Mouse (Mus musculus): ENCODE measurements at regions not wholly inside any gene's neighbourhood (a gene's known extent, or its start where the extent isn't known, plus 50 kb on each side); places are given as distances from the start of the nearest gene placed in this dataset.

GRCm38 (mm10) chr3:137226151-137226550, 114.7 kb upstream of the Emcn start:
- no peak for ATAC-seq (ENCODE audit: low FRiP score)
- 100% methylated on average over 1 of the region's 1 CpGs for WGBS
- no peaks in the 10 kb centered on the region for H3K36me3 ChIP-seq (ENCODE audit: control insufficient read depth, insufficient read depth, low read length)

GRCm38 (mm10) chr3:137227122-137227838, 113.6 kb upstream of the Emcn start:
- Histone ChIP-seq H3K36me3 (ENCODE audit: control insufficient read depth, insufficient read depth, low read length) (no peaks in the 10 kb centered on the region), H3K9me3 (ENCODE audit: control insufficient read depth, low read length) (no peaks in the 10 kb centered on the region), H3K27me3 (ENCODE audit: control insufficient read depth, insufficient read depth, low read length) (no peaks in the 10 kb centered on the region), H3K27ac (ENCODE audit: low read depth, low read length) (no peak overlapping the region), H3K4me2 (replicated peaks; ENCODE audit: low read depth, low read length) (no peak overlapping the region), H3K4me1 (replicated peaks; ENCODE audit: control insufficient read depth, insufficient read depth, low read length) (no peaks in the 10 kb centered on the region), H3K9ac (ENCODE audit: low read depth, low read length) (no peak overlapping the region), H3K4me3 (ENCODE audit: low read depth, low read length) (no peak overlapping the region)
- DNase-seq (ENCODE audit: low spot score): no peak
- ATAC-seq (ENCODE audit: low FRiP score): no peak
- 88% methylated on average over 5 of the region's 5 CpGs for WGBS

More at GRCm38 (mm10) chr3:137226151-137226550, 114.7 kb upstream of the Emcn start:
- no peak overlapping the region for H3K9ac ChIP-seq (ENCODE audit: low read depth, low read length)
- H3K4me3 ChIP-seq (ENCODE audit: low read depth, low read length): no peak overlapping the region
- DNase-seq (ENCODE audit: low spot score): no peak
- no peaks in the 10 kb centered on the region for H3K27me3 ChIP-seq (ENCODE audit: control insufficient read depth, insufficient read depth, low read length)
- no peaks in the 10 kb centered on the region for H3K4me1 ChIP-seq (replicated peaks; ENCODE audit: control insufficient read depth, insufficient read depth, low read length)
- H3K9me3 ChIP-seq (ENCODE audit: control insufficient read depth, low read length): no peaks in the 10 kb centered on the region
- H3K27ac ChIP-seq (ENCODE audit: low read depth, low read length): no peak overlapping the region
- no peak overlapping the region for H3K4me2 ChIP-seq (replicated peaks; ENCODE audit: low read depth, low read length)

- Histone ChIP-seq H3K4me3 (ENCODE audit: low read depth, low read length) (no peak overlapping the region), H3K27ac (ENCODE audit: low read depth, low read length) (no peak overlapping the region), H3K9ac (ENCODE audit: low read depth, low read length) (no peak overlapping the region), H3K36me3 (ENCODE audit: control insufficient read depth, insufficient read depth, low read length) (no peaks in the 10 kb centered on the region), H3K4me1 (replicated peaks; ENCODE audit: control insufficient read depth, insufficient read depth, low read length) (no peaks in the 10 kb centered on the region), H3K27me3 (ENCODE audit: control insufficient read depth, insufficient read depth, low read length) (no peaks in the 10 kb centered on the region), H3K4me2 (replicated peaks; ENCODE audit: low read depth, low read length) (no peak overlapping the region), H3K9me3 (ENCODE audit: control insufficient read depth, low read length) (no peaks in the 10 kb centered on the region)
- ATAC-seq (ENCODE audit: low FRiP score): no peak
- WGBS: 86% methylated on average over 5 of the region's 5 CpGs
- DNase-seq (ENCODE audit: low spot score): no peak
These were observed 112.5 kb upstream of the Emcn start for GRCm38 (mm10) chr3:137228416-137228815.

GRCm38 (mm10) chr3:137242877-137243276, 98.0 kb upstream of the Emcn start:
- H3K9ac ChIP-seq (ENCODE audit: low read depth, low read length): no peak overlapping the region
- no peaks in the 10 kb centered on the region for H3K27me3 ChIP-seq (ENCODE audit: control insufficient read depth, insufficient read depth, low read length)
- WGBS: 96% methylated on average over 1 of the region's 1 CpGs
- no peaks in the 10 kb centered on the region for H3K36me3 ChIP-seq (ENCODE audit: control insufficient read depth, insufficient read depth, low read length)
- no peaks in the 10 kb centered on the region for H3K9me3 ChIP-seq (ENCODE audit: control insufficient read depth, low read length)
- no peaks in the 10 kb centered on the region for H3K4me1 ChIP-seq (replicated peaks; ENCODE audit: control insufficient read depth, insufficient read depth, low read length)
- no peak overlapping the region for H3K4me3 ChIP-seq (ENCODE audit: low read depth, low read length)
- no peak overlapping the region for H3K27ac ChIP-seq (ENCODE audit: low read depth, low read length)
- DNase-seq (ENCODE audit: low spot score): no peak
- H3K4me2 ChIP-seq (replicated peaks; ENCODE audit: low read depth, low read length): no peak overlapping the region
- ATAC-seq (ENCODE audit: low FRiP score): no peak

GRCm38 (mm10) chr3:137263907-137264306, 77.0 kb upstream of the Emcn start:
- ATAC-seq (ENCODE audit: low FRiP score) (no peak), DNase-seq (ENCODE audit: low spot score) (no peak)
- H3K27me3 ChIP-seq (ENCODE audit: control insufficient read depth, insufficient read depth, low read length): no peaks in the 10 kb centered on the region
- H3K4me2 ChIP-seq (replicated peaks; ENCODE audit: low read depth, low read length): no peak overlapping the region
- H3K36me3 ChIP-seq (ENCODE audit: control insufficient read depth, insufficient read depth, low read length): no peaks in the 10 kb centered on the region
- H3K27ac ChIP-seq (ENCODE audit: low read depth, low read length): no peak overlapping the region
- no peak overlapping the region for H3K4me3 ChIP-seq (ENCODE audit: low read depth, low read length)
- no peak overlapping the region for H3K9ac ChIP-seq (ENCODE audit: low read depth, low read length)
- H3K9me3 ChIP-seq (ENCODE audit: control insufficient read depth, low read length): no peaks in the 10 kb centered on the region
- no peaks in the 10 kb centered on the region for H3K4me1 ChIP-seq (replicated peaks; ENCODE audit: control insufficient read depth, insufficient read depth, low read length)
- WGBS: 90% methylated on average over 4 of the region's 4 CpGs

- no peak overlapping the region for H3K4me2 ChIP-seq (replicated peaks; ENCODE audit: low read depth, low read length)
- ATAC-seq (ENCODE audit: low FRiP score) (no peak), DNase-seq (ENCODE audit: low spot score) (no peak)
- no peaks in the 10 kb centered on the region for H3K4me1 ChIP-seq (replicated peaks; ENCODE audit: control insufficient read depth, insufficient read depth, low read length)
- H3K27ac ChIP-seq (ENCODE audit: low read depth, low read length): no peak overlapping the region
- no peak overlapping the region for H3K9ac ChIP-seq (ENCODE audit: low read depth, low read length)
- no peaks in the 10 kb centered on the region for H3K9me3 ChIP-seq (ENCODE audit: control insufficient read depth, low read length)
- no peaks in the 10 kb centered on the region for H3K27me3 ChIP-seq (ENCODE audit: control insufficient read depth, insufficient read depth, low read length)
- H3K4me3 ChIP-seq (ENCODE audit: low read depth, low read length): no peak overlapping the region
- 84% methylated on average over 1 of the region's 1 CpGs for WGBS
- H3K36me3 ChIP-seq (ENCODE audit: control insufficient read depth, insufficient read depth, low read length): no peaks in the 10 kb centered on the region
These were observed 73.1 kb upstream of the Emcn start for GRCm38 (mm10) chr3:137267752-137268151.

- Histone ChIP-seq H3K9ac (ENCODE audit: low read depth, low read length) (no peak overlapping the region), H3K27me3 (ENCODE audit: control insufficient read depth, insufficient read depth, low read length) (no peaks in the 10 kb centered on the region), H3K4me1 (replicated peaks; ENCODE audit: control insufficient read depth, insufficient read depth, low read length) (no peaks in the 10 kb centered on the region), H3K4me2 (replicated peaks; ENCODE audit: low read depth, low read length) (no peak overlapping the region), H3K4me3 (ENCODE audit: low read depth, low read length) (no peak overlapping the region), H3K36me3 (ENCODE audit: control insufficient read depth, insufficient read depth, low read length) (no peaks in the 10 kb centered on the region), H3K9me3 (ENCODE audit: control insufficient read depth, low read length) (no peaks in the 10 kb centered on the region), H3K27ac (ENCODE audit: low read depth, low read length) (no peak overlapping the region)
- ATAC-seq (ENCODE audit: low FRiP score): no peak
- no peak for DNase-seq (ENCODE audit: low spot score)
- 79% methylated on average over 8 of the region's 8 CpGs for WGBS
These were observed 65.4 kb upstream of the Emcn start for GRCm38 (mm10) chr3:137275444-137275843.

GRCm38 (mm10) chr3:137279284-137279683, 61.6 kb upstream of the Emcn start:
- Histone ChIP-seq H3K9me3 (ENCODE audit: control insufficient read depth, low read length) (no peaks in the 10 kb centered on the region), H3K36me3 (ENCODE audit: control insufficient read depth, insufficient read depth, low read length) (no peaks in the 10 kb centered on the region), H3K4me3 (ENCODE audit: low read depth, low read length) (no peak overlapping the region), H3K4me2 (replicated peaks; ENCODE audit: low read depth, low read length) (no peak overlapping the region), H3K9ac (ENCODE audit: low read depth, low read length) (no peak overlapping the region), H3K27me3 (ENCODE audit: control insufficient read depth, insufficient read depth, low read length) (no peaks in the 10 kb centered on the region), H3K27ac (ENCODE audit: low read depth, low read length) (no peak overlapping the region), H3K4me1 (replicated peaks; ENCODE audit: control insufficient read depth, insufficient read depth, low read length) (no peaks in the 10 kb centered on the region)
- 90% methylated on average over 1 of the region's 1 CpGs for WGBS
- DNase-seq (ENCODE audit: low spot score): no peak
- ATAC-seq (ENCODE audit: low FRiP score): no peak

GRCm38 (mm10) chr3:137281052-137281451, 59.8 kb upstream of the Emcn start:
- ATAC-seq (ENCODE audit: low FRiP score) (no peak), DNase-seq (ENCODE audit: low spot score) (no peak)
- Histone ChIP-seq H3K4me2 (replicated peaks; ENCODE audit: low read depth, low read length) (no peak overlapping the region), H3K27ac (ENCODE audit: low read depth, low read length) (no peak overlapping the region), H3K4me1 (replicated peaks; ENCODE audit: control insufficient read depth, insufficient read depth, low read length) (no peaks in the 10 kb centered on the region), H3K4me3 (ENCODE audit: low read depth, low read length) (no peak overlapping the region), H3K36me3 (ENCODE audit: control insufficient read depth, insufficient read depth, low read length) (no peaks in the 10 kb centered on the region), H3K9ac (ENCODE audit: low read depth, low read length) (no peak overlapping the region), H3K9me3 (ENCODE audit: control insufficient read depth, low read length) (no peaks in the 10 kb centered on the region), H3K27me3 (ENCODE audit: control insufficient read depth, insufficient read depth, low read length) (no peaks in the 10 kb centered on the region)
- WGBS: 91% methylated on average over 7 of the region's 7 CpGs
